Mouse (Mus musculus): ENCODE results near the gene Gm45808. TPM values are rescaled to one million over a fixed set of nuclear protein-coding genes. Genes with fewer than 3 reads are reported as not detected.

Gm45808 gene
- polyA plus RNA-seq, 1 experiment, result not detected

DNA sequence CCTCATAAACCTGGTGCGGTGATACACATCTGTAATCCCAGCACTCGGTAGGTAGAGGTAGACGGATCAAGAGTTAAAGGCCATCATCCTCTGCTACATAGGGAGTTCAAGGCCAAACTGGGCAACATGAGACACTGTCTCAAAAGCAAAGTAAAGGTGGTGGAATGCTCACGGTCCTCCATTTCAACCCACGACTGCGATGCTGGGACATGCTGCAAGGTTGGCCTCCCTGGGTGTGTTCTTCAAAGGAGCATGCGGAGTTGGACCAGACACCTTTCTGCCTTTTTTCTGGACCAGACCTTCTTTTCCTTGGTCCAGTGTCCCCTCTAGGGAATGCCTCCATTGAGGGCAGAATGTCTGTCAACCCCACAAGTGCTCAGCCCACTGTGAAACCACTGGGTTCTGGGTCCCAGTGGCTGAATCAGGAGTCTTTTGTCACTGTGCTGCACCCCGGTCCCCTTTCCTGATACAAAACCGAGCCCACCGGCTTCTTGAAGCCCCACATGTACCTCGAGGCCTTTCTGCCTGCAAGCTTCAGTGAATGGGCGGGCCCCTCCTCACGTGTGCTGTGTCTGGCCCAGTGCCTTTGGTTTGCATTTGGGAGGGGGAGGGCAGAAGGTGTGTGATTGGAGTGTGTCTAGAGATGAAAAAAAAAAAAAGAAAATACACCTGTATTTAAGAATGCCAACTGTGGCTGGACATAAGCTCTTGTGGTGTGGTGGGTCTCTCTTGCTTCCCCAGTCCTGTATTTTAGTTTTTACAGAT is 30.5 kb downstream of the Gm45808 start:
- Histone ChIP-seq H3K36me3 (ENCODE audit: control insufficient read depth, insufficient read depth) (peaks cover 33% of the 10 kb centered on the region), H3K79me2 (ENCODE audit: control insufficient read depth, insufficient read depth) (peaks cover 31% of the 10 kb centered on the region), H3ac (ENCODE audit: control insufficient read depth, insufficient read length, low read depth) (no peak overlapping the region), H3K4me3 (ENCODE audit: insufficient read depth, poor library complexity, severe bottlenecking) (peak overlapping the region; percentile 93), H3K27me3 (ENCODE audit: control insufficient read depth, insufficient read depth, insufficient read length) (no peaks in the 10 kb centered on the region), H3K79me3 (ENCODE audit: low read depth) (peaks cover 27% of the 10 kb centered on the region)
- TF ChIP-seq CEBPB (IDR thresholded peaks at IDR 0.05; ENCODE audit: low read depth), result no peak
- TF ChIP-seq USF1 (IDR thresholded peaks at IDR 0.05; ENCODE audit: low read depth), result no peak
- TF ChIP-seq MYOD1 (IDR thresholded peaks at IDR 0.05; ENCODE audit: control insufficient read depth, insufficient read length, low read depth), result no peak
- TF ChIP-seq CTCF (IDR thresholded peaks at IDR 0.05; ENCODE audit: control insufficient read depth, insufficient read depth, insufficient read length), result no peak

- H3K27me3 ChIP-seq (ENCODE audit: control insufficient read depth, insufficient read depth, insufficient read length), result no peaks in the 10 kb centered on the region
- peaks cover 28% of the 10 kb centered on the region for H3K36me3 ChIP-seq (ENCODE audit: control insufficient read depth, insufficient read depth)
- H3K79me2 ChIP-seq (ENCODE audit: control insufficient read depth, insufficient read depth), result peaks cover 24% of the 10 kb centered on the region
- H3K79me3 ChIP-seq (ENCODE audit: low read depth), result peaks cover 21% of the 10 kb centered on the region
- TF ChIP-seq CEBPB (IDR thresholded peaks at IDR 0.05; ENCODE audit: low read depth) (no peak), USF1 (IDR thresholded peaks at IDR 0.05; ENCODE audit: low read depth) (no peak), MYOG (IDR thresholded peaks at IDR 0.05; ENCODE audit: control insufficient read depth, extremely low read depth, insufficient read length) (no peak), MYOD1 (IDR thresholded peaks at IDR 0.05; ENCODE audit: control insufficient read depth, insufficient read length, low read depth) (no peak), CTCF (IDR thresholded peaks at IDR 0.05; ENCODE audit: control insufficient read depth, insufficient read depth, insufficient read length) (no peak), FOSL1 (IDR thresholded peaks at IDR 0.05; ENCODE audit: insufficient read depth, low read length, poor library complexity, severe bottlenecking) (no peak), MAX (IDR thresholded peaks at IDR 0.05) (no peak)
- no peak overlapping the region for H3K4me3 ChIP-seq (ENCODE audit: insufficient read depth, poor library complexity, severe bottlenecking)
- H3ac ChIP-seq (ENCODE audit: control insufficient read depth, insufficient read length, low read depth), result no peak overlapping the region
These were observed 31.6 kb downstream of the Gm45808 start for GRCm38 (mm10) chr7:45454971-45455370.

DNA sequence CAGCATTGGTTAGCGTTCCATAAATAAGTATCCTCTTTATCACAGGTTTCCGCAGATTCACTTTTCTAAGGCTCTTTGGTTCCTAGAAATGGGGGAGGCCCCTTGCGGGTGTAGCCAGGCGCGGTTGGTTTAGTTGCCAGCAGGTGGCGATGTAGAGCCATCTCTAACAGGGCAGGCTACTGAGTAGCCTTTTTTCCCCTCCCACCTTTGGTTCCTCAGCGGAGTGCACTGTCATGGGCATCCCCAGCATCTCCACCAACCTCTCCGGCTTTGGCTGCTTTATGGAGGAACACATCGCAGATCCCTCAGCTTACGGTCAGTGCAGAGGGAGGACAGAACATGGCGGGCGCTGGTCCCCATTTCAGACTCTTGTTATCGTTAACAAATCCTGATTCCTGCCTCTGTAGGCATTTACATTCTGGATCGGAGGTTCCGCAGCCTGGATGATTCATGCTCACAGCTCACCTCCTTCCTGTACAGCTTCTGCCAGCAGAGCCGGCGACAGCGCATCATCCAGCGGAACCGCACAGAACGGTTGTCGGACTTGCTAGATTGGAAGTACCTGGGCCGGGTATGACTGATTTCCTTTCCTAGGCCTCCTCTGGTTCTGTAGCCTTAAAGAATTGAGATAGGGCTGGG is 35.1 kb downstream of the Gm45808 start:
- Histone ChIP-seq H3K36me3 (ENCODE audit: control insufficient read depth, insufficient read depth) (peaks cover 18% of the 10 kb centered on the region), H3K79me2 (ENCODE audit: control insufficient read depth, insufficient read depth) (no peaks in the 10 kb centered on the region), H3K79me3 (ENCODE audit: low read depth) (no peaks in the 10 kb centered on the region), H3K27me3 (ENCODE audit: control insufficient read depth, insufficient read depth, insufficient read length) (no peaks in the 10 kb centered on the region), H3K4me3 (ENCODE audit: insufficient read depth, poor library complexity, severe bottlenecking) (no peak overlapping the region), H3ac (ENCODE audit: control insufficient read depth, insufficient read length, low read depth) (no peak overlapping the region)
- TF ChIP-seq MAX (IDR thresholded peaks at IDR 0.05) (no peak), CTCF (IDR thresholded peaks at IDR 0.05; ENCODE audit: control insufficient read depth, insufficient read depth, insufficient read length) (peak; percentile 57), FOSL1 (IDR thresholded peaks at IDR 0.05; ENCODE audit: insufficient read depth, low read length, poor library complexity, severe bottlenecking) (no peak), MYOD1 (IDR thresholded peaks at IDR 0.05; ENCODE audit: control insufficient read depth, insufficient read length, low read depth) (no peak)

- no peak overlapping the region for H3ac ChIP-seq (ENCODE audit: control insufficient read depth, insufficient read length, low read depth)
- TF ChIP-seq FOSL1 (IDR thresholded peaks at IDR 0.05; ENCODE audit: insufficient read depth, low read length, poor library complexity, severe bottlenecking), result no peak
- no peak for TF ChIP-seq MYOD1 (IDR thresholded peaks at IDR 0.05; ENCODE audit: control insufficient read depth, insufficient read length, low read depth)
- no peak for TF ChIP-seq MAX (IDR thresholded peaks at IDR 0.05)
- TF ChIP-seq USF1 (IDR thresholded peaks at IDR 0.05; ENCODE audit: low read depth), result no peak
- TF ChIP-seq CEBPB (IDR thresholded peaks at IDR 0.05; ENCODE audit: low read depth), result no peak
- no peak for TF ChIP-seq CTCF (IDR thresholded peaks at IDR 0.05; ENCODE audit: control insufficient read depth, insufficient read depth, insufficient read length)
- TF ChIP-seq MYOG (IDR thresholded peaks at IDR 0.05; ENCODE audit: control insufficient read depth, extremely low read depth, insufficient read length), result no peak
- no peak overlapping the region for H3K4me3 ChIP-seq (ENCODE audit: insufficient read depth, poor library complexity, severe bottlenecking)
- H3K79me3 ChIP-seq (ENCODE audit: low read depth), result no peaks in the 10 kb centered on the region
- H3K79me2 ChIP-seq (ENCODE audit: control insufficient read depth, insufficient read depth), result no peaks in the 10 kb centered on the region
- no peaks in the 10 kb centered on the region for H3K27me3 ChIP-seq (ENCODE audit: control insufficient read depth, insufficient read depth, insufficient read length)
- peaks cover 28% of the 10 kb centered on the region for H3K36me3 ChIP-seq (ENCODE audit: control insufficient read depth, insufficient read depth)
These were observed 36.6 kb downstream of the Gm45808 start for GRCm38 (mm10) chr7:45449974-45450373.

DNA sequence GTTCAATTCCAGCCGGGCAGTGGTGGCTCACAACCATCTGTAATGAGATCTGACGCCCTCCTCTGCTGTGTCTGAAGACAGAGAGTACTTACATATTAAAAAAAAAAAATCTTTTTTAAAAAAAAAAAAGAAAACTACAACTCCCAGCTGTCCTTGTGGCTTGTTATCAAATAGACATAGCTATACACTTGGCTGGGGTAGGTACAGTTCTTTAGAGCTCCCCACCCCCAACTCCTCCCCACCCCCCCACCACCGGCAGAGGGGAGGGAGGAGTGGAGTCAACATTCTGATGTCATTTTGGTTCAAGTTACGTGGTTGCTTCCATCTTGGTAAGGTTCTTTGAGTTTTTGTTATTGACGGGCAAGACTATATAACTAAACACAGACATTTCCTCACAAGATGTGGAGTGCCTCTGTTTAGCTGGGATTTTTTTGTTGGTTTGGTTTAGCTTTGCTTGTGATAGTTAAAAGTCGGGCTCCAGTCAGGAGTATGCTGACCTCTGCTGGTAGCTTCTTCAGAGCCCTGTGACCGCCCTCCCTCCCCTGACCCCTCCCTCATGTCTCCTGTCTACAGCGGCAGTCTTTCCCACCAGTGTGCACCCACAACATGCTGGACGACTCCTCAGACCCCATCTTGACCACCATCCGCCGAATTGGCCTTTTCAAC is 39.2 kb downstream of the Gm45808 start:
- H3K27me3 ChIP-seq (ENCODE audit: control insufficient read depth, insufficient read depth, insufficient read length), result no peaks in the 10 kb centered on the region
- H3K79me3 ChIP-seq (ENCODE audit: low read depth), result no peaks in the 10 kb centered on the region
- no peaks in the 10 kb centered on the region for H3K79me2 ChIP-seq (ENCODE audit: control insufficient read depth, insufficient read depth)
- peak; percentile 48 for TF ChIP-seq CTCF (IDR thresholded peaks at IDR 0.05; ENCODE audit: control insufficient read depth, insufficient read depth, insufficient read length)
- TF ChIP-seq MYOD1 (IDR thresholded peaks at IDR 0.05; ENCODE audit: control insufficient read depth, insufficient read length, low read depth), result no peak
- H3ac ChIP-seq (ENCODE audit: control insufficient read depth, insufficient read length, low read depth), result no peak overlapping the region
- no peak overlapping the region for H3K4me3 ChIP-seq (ENCODE audit: insufficient read depth, poor library complexity, severe bottlenecking)
- H3K36me3 ChIP-seq (ENCODE audit: control insufficient read depth, insufficient read depth), result peaks cover 27% of the 10 kb centered on the region
